Mouse (Mus musculus): ENCODE measurements around the gene 3110040M04Rik.

3110040M04Rik gene

DNA sequence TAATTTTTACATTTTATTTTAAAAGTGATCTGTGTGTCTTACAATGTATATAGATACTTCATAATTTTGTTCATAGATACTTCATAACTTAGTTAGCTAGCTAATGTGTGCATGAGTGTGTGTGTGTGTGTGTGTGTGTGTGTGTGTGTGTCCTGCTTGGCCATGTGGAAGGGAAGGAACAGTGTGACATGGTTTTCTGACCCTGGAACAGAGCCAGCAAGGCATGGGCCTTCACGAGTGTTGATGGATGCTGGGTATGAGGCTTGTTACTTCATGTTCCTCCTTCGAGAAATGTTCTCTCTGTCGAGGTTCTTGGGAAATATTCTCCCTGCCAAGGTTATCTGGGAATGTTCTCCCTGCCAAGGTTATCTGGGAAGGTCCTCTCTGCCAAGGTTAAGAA, 29.8 kb downstream of the 3110040M04Rik start:
- DNase-seq (ENCODE audit: low spot score in 2 of 2): no peak

GRCm38 (mm10) chr1:151235574-151235973, 31.7 kb downstream of the 3110040M04Rik start:
- no peak for DNase-seq (ENCODE audit: low spot score in 2 of 2)

DNA sequence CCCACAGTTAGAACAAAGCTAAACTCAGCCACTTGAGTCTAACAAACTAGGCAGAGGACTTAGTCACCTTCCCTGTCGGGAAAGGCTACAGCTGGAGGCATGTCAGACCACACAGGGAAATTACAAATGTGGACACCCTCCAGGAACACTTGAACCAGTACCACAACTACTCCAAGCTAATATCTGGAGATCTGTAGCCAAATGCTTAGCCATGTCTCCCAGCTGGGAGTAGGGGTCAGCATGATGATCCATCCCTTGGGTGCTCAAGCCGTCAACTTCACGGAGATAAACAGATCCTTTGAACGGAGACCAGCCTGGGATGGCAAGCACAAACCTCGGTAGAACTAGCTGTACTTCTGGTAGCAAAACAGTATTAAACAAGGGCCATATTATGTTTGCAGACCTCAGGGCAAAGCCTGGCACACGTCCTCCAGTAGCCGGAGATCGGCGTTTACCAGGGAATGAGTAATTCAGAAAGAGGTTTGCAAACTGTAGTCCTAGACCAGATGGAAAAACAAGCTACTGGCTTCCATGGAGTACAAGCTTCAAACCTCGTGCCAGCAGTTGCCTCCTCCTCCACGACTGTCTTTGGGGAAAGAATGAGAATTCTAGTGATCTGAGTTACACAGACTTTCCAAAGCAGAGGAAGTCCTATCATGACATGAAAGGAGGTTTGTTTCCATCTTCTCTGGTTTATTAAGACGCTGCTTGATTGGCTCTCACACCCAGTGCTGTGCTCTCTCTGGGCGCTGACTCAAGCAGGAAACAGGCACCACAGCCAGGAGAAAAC, 32.4 kb downstream of the 3110040M04Rik start:
- peak; percentile 7 to 25 for DNase-seq (ENCODE audit: low spot score in 2 of 2)

GRCm38 (mm10) chr1:151237780-151238179, 33.9 kb downstream of the 3110040M04Rik start:
- no peak for DNase-seq (ENCODE audit: low spot score in 2 of 2)

DNA sequence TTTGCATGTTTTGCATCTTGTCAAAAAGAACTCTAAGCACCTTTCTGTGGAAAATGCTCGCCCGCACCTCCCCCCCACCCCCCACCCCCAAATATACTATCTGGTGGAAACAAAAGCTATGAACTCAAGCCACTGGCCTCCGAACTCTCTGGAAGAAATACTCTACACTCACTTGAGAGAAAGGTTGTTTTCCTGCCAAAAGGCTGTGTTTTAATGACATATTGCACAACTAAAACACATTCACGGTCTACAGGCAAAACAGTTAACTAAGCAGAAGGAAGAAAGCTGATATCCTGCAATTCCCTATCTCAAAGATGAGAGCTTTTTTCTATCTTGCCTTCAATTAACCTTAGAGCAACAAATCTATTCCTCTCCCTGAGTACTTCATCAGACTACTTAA, 39.4 kb downstream of the 3110040M04Rik start:
- DNase-seq (ENCODE audit: low spot score in 2 of 2): no peak

- DNase-seq (ENCODE audit: low spot score in 2 of 2): no peak
These were observed 40.1 kb downstream of the 3110040M04Rik start for GRCm38 (mm10) chr1:151244013-151244412.

DNA sequence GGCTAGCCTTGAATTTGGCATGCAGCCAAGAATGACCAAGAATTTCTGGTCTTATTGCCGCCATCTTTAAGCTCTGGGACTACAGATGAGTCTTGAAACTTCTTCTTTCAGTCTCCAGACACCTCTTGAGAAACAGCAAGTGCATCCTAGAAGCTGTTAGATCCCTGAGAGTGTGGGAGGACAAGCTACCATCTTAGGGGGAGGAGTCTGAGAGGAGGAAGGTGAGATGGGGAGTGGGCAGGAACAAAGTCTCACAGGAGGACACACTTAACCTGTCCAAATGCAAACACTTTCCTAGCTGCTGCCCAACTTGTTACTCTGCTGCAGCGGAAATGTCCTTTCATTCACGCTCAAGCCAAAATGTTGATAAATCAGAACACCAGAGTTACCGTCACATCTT, 40.8 kb downstream of the 3110040M04Rik start:
- DNase-seq (ENCODE audit: low spot score in 2 of 2): no peak

DNA sequence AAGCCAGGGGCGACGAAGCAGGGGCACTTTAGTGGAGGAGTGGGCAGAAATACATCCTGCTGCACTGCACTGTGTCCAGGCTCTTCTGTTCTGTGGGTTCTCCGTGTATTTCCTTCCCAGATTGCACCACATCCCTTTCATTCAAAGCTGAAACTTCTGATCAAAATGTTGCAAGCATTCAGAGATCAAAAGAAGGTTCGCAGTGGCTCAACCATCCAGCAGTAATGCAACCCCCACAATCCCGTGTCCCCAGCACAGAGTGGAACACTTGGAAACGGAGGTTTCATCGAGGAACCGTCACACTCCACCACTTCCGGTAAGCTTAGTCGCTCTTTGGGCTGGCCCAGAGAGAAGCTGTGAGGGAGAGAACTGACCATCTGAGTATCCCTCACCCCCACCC, 41.2 kb downstream of the 3110040M04Rik start:
- DNase-seq (ENCODE audit: low spot score in 2 of 2): no peak

DNA sequence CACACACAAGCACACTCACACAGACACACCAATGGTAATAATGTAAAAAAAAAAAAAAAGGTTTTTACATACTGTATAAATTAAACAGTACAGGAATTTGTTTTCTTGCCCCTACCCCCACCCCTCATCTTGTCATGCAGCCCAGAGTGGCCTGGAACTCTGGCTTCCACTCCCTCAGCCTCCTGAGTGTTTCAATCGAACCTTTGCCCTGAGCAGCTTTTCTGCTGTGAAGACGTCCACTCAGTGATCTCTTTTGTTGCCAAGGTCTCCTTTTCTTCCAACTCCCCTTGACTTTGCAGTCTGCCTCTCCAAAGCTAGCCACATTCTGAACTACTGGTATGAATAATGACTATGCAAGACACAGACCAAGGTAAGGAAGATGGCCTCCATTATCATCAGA, 41.9 kb downstream of the 3110040M04Rik start:
- no peak for DNase-seq (ENCODE audit: low spot score in 2 of 2)

- no peak for DNase-seq (ENCODE audit: low spot score in 2 of 2)
These were observed 46.2 kb downstream of the 3110040M04Rik start for GRCm38 (mm10) chr1:151250109-151250508.

- DNase-seq (ENCODE audit: low spot score in 2 of 2): peak; percentile 56 to 62
These were observed 46.7 kb downstream of the 3110040M04Rik start for GRCm38 (mm10) chr1:151250529-151251193.

- no peak for DNase-seq (ENCODE audit: low spot score in 2 of 2)
These were observed 47.5 kb downstream of the 3110040M04Rik start for GRCm38 (mm10) chr1:151251194-151252010.
